Mouse (Mus musculus) kidney, adult 2 months (tissue): ENCODE results near the gene Rpl13a.

Experiments
- CTCF ChIP-seq: fragments of 200-500 bp; conservative IDR thresholded peaks from 2 replicates; pipeline ENCODE4 v1.5.1; 2011; ENCODE audit warnings: low read depth, mild to moderate bottlenecking, control low read depth, low read length, moderate library complexity, mixed read lengths; ENCODE audit not compliant: insufficient read depth, insufficient read length
- POLR2A ChIP-seq: fragments of 200-500 bp; IDR thresholded peaks from one replicate; pipeline ENCODE4 v1.6.1; 2011; ENCODE audit warnings: low read depth, low read length, control low read depth

DNA sequence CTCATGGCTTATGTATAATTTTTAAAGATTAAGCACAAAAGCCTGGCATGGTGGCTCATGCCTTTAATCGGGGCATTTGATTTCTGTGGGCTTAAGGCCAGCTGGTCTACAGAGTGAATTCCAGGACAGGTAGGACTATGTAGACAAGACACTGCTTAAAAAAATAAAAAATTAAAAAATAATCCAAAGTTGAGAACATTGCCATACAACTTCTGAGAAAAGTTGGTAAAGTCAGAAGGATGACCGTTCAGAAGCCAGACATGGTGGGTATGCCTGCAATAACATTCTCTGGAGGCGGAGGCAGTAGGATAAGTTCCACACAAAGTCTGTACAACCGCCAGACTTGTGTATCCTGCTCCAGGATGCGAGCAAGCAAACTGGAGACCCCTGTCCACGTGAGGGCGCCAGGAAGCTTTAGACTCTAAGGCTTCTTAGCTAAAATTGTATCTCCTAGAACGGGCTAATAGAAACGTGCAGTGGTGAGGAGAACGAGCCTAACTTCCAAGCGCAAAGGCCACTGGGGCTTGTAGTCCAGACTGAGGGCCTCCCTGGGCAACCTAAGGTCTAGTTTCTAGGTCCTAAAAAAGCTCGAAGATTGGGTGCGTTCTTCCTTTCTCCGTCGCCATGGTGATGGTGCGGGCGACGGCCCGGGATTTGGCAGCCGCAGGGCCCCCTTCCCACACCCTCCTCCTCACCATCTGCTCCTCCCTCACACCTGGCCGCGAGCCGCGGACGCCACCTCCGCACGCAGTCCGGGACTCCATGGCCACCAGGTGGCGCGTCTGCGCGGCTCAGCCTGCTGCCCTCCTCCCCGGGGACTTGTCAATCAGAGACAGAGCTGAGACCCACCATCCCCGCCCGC is 33.3 kb upstream of the Rpl13a start:
- TF ChIP-seq CTCF (peak; percentile 79), POLR2A (no peak)
